Mouse (Mus musculus): ENCODE results near the gene Nlrc5. TPM values are rescaled to one million over a fixed set of nuclear protein-coding genes. Genes with fewer than 3 reads are reported as not detected.
"Not testable (repeated sequence)": the region's sequence is repeated elsewhere in the genome, so short reads cannot be mapped to it uniquely, and the experiment has no call there.

Gene Nlrc5
- 1 to 10 TPM; 1.7 to 3.1 (median 2.0) TPM for total RNA-seq (2022)

DNA sequence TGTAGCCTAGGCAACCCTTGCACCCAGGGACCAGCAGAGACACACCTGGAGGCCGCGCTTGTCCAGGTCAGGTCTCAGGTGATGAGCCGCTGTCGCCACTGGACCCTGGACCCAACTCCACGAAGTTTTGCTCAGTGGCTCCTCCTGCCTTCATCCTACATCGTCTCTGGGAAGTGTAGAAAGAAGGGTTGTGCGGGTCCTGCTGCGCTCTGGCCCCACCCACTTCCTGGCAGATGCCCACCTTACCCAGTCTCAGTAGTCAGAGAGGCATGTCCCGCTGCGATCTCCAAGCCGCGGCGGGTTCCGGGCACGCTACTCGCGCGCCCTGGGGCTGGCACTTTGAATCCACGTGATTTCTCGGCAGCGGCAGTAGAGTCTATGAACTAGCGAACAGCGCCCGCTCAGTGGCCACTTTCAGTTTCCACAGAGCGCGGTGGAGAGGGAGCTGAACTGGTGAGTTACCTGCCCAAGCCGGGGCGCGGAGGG, at the start of gene Nlrc5:
Nlrc5 (plus strand) TSS at position 376 of the 486 bp plus-strand sequence.
- DNase-seq (ENCODE audit: low spot score) = peak; percentile 75

DNA sequence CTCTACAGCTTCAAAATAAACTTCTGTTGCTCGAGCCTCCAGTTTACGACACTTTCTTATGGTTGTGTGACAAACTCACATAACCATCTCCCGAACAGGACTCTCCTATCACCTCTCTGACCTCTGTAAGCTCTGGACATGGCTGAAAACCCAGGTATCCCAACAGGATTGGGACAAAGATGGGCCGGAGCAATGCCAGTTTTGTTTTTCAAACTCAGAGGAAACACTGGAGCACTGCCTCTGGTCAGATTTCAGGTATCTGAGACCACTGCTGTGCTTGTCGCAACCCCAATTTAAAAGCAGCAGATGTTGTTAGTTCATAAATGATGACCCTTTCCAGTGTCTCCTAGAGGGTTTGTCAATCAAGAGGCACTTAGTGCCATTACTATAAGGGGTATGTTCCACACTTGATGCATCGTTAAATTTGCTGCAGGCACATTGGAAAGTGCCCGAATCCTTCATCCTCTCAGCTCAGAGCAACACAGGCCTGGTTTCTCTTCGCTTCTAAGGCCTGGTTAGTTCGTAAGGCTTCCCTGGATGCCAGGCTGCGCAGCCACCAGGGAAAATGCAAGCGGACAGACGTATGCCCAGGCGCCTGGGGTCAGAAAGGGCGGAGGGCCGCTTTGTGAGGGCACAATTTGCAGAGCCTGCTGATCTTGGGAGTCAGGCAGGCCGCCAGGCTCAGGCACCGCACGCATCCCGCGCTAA, 48.5 kb upstream of the Nlrc5 start:
- no peak for DNase-seq (ENCODE audit: low spot score)

DNA sequence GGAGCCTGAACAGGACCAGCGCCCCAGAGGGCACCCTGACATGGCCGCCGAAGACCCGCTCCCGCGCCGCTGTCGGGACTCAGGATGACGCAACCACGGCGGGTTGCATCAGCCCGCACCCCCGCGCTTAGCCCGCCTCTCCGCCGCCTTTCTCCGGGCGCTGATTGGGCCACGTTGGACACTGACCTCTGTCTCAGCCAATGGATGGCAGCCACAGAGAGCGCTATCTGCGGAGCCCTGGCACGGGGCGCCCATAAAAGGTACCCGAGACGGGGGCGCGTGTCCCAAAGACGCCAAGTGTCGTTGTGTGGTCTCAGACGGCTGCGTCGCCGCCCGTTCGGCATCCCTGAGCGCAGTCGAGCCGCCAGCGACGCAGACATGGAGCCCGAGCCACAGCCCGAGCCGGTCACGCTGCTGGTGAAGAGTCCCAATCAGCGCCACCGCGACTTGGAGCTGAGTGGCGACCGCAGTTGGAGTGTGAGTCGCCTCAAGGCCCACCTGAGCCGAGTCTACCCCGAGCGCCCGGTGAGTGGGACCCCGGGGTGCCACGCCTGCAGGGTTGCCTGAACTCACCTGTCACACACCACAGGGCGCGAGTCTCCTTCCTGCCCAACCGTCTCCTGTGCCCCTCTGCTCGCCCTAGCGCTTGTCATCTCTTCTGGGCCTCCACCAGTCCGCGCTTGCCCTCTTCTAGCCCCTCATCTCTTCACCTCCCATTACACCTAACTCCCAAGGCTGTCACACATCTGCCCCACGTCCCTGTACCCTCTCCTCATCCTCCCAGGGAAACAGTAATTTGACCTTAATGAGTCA, 47.7 kb upstream of the Nlrc5 start, which contains the start of gene Herpud1:
Herpud1 (plus strand) TSS at position 225 of the 813 bp plus-strand sequence.
- peak; percentile 99 for DNase-seq (ENCODE audit: low spot score)

DNA sequence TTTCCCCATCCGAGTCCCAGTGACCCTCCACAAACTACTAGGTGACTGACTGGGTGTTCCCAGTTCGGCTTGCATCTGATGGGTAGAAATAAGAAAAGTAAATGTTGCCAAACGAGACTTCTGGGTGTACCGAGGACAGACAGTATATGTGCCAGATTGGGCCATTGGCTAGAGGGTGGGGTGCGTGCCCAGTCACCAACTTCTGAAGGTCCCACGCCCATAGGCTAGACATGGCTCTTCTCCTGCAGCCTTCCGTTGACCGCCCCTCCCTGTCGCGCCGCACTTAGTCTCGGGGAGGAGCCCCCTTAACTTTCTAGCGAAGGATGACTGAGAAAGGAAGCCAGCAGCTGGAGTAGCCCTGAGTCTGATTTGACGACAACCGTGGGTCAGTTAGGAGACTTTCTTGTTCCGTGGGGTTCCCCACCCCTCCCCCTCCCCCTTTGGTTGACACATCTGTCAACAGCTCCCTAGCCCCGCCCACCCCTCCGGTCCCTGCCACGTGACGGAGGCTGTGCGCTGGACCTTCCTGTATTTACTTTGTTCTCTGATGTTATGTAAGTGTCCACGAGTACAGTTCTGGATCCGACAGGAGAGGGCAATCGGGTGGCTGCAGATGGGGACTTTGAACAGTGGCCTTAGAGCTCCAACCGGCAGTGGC, 47.0 kb upstream of the Nlrc5 start:
- DNase-seq (ENCODE audit: low spot score) = peak; percentile 92

GRCm38 (mm10) chr8:94387785-94388184, 46.4 kb upstream of the Nlrc5 start:
- no peak for DNase-seq (ENCODE audit: low spot score)

DNA sequence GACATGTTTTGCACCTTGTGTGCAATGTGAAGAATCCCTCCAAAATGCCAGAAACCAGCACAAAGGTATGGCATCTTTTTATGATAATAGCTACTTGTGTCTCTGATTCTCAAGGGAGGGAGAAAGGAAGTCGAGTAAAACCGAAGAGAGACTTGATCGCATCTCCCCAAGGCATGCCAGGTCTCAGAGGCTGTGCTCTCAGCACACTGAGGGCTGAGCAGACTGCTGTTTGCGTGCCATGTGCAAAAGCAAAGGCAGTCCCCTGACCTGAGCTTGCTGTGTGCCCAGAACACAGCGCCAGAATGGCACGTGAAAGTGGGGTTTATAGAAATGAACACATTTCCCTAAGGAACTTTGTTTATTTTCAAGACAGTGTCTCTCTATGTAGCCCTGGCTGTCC, 44.6 kb upstream of the Nlrc5 start:
- DNase-seq (ENCODE audit: low spot score) = no peak

- DNase-seq (ENCODE audit: low spot score) = no peak
Measured at GRCm38 (mm10) chr8:94390429-94390828, 43.7 kb upstream of the Nlrc5 start.

DNA sequence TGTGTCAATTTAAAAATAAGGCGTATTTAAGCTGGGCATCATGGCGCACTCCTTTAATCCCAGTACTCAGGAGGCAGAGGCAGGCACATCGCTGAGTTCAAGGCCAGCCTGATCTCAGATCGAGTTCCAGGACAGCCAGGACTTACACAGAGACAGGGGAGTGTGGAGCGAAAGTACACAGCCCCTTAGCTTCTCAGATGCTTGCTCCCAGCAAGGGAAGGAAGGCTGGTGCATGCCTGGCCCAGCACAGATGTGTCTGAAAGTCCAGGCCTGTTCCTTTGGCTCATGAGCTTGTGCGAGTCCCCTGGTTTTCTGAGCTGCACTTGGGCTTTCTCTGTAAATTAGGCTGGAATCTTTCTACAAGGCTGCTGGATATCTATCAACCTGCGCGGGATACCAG, 43.2 kb upstream of the Nlrc5 start:
- DNase-seq (ENCODE audit: low spot score) = no peak

GRCm38 (mm10) chr8:94392147-94392546, 42.0 kb upstream of the Nlrc5 start:
- peak; percentile 50 for DNase-seq (ENCODE audit: low spot score)

DNA sequence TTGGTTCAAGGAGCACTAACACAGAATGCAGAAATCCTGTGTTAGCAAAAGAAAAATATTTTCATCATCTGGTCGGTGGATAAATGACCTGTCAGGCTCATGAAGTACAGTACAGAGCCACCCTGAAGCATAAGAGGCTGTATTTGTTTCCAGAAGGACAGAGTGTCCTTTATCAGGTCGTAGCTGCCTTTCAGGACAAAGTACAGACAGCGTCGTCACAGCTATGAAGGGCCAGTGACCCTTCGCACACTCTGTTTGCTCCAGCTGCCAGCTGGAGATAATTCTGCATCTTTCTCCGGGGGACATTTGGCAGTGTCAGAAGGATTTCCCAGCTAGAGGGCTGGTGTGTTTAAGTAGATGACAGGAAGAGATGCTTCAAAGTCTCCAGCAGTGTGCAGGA, 41.5 kb upstream of the Nlrc5 start:
- no peak for DNase-seq (ENCODE audit: low spot score)

DNA sequence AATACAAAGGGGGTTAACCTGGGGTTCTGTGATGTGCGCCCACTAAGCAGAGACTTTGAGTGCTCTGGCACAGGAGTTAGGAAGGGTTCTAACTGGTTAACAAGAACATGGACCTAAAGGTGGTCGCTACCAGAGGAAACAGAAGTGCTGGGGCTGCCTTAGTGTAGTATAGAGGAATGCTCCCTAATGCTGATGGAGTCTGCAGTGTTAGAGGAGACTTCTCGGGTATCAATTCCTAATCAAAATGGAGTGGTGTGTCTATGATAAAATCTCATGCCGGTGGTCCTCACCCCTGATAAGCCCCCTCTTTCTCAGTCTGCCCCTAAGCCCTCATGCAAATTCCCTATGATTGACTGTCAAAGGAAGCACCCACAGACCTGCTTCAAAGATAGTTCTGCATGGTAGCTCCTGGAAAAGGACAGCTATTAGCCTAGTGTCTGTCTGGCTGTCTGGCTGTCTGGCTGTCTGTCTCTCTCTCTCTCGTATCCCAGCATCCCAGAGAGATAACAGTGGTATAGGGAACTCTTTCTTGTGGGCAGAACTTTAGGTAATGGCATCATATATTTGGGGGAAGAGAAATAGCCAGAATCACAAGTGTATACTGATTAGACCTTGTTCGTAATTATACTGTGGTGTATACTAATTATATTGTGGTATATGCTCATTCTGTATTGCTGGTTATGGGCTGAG, 38.2 kb upstream of the Nlrc5 start:
- no peak for DNase-seq (ENCODE audit: low spot score)

DNA sequence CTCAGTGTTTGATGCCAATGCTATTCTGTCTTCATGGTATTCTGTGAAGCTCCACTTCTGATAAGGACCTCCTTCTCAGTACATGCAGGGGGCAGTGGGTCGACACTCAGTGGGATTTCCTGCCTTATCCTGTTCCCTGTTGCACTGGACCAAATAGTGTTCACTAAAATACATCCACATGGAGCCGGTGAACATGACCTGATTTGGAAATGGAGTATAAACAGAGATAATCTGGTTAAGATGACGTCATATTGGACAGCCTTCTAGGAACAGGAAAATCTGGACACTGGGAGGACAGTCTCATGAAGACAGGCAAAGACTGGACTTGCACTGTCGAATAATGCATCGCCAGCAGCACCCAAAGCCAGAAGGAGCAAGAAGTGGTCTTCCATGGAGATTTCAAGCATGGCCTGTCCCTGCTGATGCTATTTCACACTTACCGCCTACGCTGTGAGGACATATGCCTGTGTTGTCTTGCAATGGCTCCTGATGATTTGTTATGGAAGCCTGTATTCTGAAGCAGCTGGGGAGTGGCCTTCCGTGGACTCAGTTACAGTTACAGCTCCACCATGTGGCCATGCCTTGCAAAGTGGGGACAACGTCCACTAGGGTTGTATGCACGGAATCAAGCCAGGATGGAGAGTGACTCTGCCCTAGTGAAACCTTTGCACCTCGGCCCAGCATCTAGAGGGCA, 37.0 kb upstream of the Nlrc5 start:
- peak; percentile 46 for DNase-seq (ENCODE audit: low spot score)

- DNase-seq (ENCODE audit: low spot score) = no peak
Measured at GRCm38 (mm10) chr8:94398587-94398986, 35.6 kb upstream of the Nlrc5 start.

GRCm38 (mm10) chr8:94399361-94399953, 34.7 kb upstream of the Nlrc5 start:
- no peak for DNase-seq (ENCODE audit: low spot score)

- not testable (repeated sequence) for DNase-seq (ENCODE audit: low spot score)
Measured at GRCm38 (mm10) chr8:94399957-94400356, 34.2 kb upstream of the Nlrc5 start.

DNA sequence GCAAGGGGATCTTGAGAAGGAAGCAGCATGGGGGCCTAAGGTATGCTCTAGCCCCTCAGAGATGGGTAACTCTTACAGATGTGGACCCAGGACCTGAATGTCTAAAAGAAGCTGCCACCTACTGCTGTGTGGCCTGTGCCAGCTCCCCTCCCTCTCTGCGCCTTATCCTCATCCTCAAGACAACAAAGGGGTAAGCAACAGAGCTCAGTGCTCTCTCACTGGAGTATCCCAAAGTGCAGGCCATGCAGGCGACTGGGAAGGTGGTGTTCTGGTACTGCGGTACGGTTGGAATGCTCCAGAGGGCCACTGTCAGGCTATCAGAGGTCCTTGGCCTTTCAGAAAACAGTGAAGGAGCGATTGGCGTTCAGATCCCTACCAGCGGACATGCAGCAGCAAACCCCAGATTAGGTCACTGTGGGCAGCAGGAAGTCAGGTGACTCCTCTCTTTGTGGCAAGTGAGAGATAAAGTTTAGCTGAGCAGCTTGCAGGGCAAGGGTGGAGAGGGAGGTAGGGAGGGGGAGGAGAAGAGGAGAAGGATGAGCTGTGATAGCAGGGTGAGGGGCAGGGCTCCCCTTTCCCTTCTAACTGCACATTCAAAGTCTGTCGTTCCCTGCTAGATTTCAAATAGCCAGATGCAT, 25.6 kb upstream of the Nlrc5 start:
- DNase-seq (ENCODE audit: low spot score) = no peak

GRCm38 (mm10) chr8:94409523-94409922, 24.6 kb upstream of the Nlrc5 start:
- DNase-seq (ENCODE audit: low spot score) = no peak

DNA sequence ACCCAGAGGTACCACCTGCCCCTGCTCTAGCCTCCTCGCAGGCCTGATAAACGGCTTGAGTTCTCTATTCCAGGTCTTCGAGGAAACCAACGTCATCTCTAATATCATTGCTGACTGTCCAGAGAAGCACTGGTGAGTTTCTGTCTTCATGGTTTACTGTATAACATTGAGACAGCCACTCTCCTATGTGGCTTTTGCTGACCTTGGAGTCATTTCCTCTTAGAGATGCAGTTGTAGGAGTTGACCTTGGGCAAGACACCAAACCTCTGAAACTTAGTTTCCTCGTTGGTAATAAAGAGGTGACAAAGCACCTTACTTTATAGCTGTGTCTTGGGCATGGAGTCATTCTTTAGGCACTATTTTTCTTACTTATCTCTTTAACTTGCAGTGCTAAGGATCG, 21.6 kb upstream of the Nlrc5 start:
- DNase-seq (ENCODE audit: low spot score) = no peak

- DNase-seq (ENCODE audit: low spot score) = no peak
Measured at GRCm38 (mm10) chr8:94413509-94413908, 20.6 kb upstream of the Nlrc5 start.

DNA sequence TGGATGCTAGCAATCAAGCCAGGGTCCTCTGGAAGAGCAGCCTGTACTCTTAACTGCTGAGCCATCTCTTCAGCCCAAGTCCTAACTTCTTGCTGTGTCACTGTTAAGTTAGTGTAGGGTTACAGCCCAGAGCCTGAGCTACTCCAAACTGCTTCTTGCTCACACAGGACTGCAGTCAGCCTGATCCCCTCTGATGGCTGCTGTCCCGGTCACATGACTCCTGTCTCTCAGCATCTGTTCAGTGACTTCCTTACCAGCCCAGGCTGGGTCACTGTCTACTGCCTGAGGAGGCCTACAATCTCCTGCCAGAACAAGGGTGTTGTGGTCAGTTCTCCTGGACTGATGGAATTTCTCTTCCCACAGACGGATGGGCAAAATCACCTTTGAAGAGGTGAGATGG, 18.9 kb upstream of the Nlrc5 start:
- no peak for DNase-seq (ENCODE audit: low spot score)
